Mouse (Mus musculus) R1 (cell line): ENCODE measurements around the gene Prph2.

Experiments
- DNase-seq: peaks from one replicate; pipeline ENCODE4 v3.0.0-alpha.2; 2018; ENCODE audit warnings: low read depth, low spot score

Prph2 gene

GRCm38 (mm10) chr17:46910186-46910585 is at the start of gene Prph2:
Gene Prph2 (plus strand): TSS chr17:46910459.
- DNase-seq = no peak

DNA sequence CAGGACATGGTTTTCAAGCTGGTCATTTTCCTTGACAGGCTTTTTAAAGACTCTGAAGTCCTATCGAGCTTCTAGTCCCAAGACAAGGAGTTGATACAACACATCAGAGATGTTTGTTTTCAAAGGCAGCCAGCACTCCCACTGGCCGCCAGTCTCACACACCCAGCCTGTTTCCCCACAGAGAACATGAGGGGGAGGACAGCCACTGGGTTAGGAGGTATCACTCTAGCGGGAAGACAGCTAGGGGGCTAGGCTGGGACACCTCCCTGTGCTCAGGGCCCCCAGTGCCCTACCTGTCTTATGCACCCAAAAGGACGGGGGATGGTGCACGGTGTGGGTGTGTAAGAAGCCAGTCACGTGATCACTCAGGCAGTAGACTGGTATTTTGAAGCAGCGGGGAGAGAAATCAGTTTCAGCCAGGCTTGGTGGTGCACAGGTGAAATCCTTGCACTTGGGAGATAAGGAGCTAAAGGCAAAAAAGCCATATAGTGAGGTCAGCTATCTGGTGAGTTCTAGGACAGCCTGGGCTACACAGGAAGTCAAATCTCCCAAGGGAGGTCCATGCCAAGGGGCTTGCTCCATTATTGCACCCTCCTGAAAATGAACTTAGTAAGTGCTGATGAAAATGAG is 45.6 kb upstream of the Prph2 start:
- no peak for DNase-seq

DNA sequence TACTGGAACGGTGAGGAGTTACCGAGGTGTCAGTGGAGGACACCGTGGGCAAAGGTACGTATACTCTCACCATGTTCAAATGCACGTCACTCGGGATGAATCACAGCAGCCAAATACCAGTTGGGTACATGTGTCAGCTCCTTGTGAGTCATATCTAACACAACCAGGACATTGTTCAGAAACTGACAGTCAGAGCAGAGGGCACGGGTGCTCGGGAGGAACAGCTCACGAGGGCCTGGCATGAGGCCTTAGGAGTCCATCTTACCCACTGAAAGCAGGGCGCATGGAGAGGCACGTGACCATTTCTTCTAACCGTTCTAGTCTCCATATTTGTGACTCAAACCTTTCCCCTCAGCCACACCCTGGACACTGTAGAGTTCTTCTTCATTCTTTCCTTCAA is 43.4 kb upstream of the Prph2 start:
- no peak for DNase-seq

DNA sequence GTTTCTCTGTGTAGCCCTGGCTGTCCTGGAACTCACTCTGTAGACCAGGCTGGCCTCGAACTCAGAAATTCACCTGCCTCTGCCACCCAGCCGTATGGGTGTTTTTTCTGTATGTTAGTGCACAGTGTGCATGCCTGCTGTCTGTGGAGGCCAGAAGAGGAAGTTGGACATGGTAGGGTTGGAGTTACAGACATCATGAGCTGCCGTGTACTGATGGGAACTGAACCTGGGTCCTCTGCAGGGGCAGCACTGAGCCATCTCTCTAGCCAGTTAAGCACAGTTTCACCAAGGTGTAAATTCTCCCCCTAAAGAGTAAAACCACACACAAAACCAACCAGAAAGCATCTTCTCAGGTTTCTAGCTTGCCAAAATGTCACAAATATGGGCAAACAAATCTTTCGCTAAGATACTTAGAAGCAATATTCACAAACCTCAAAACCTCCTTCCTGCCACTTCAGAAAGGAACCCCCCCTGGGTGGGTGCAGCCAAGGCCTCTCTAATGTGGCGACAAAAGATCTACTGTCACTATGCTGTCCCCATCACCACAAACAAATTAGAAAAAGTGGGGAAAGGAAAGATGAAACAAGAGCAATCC is 40.0 kb upstream of the Prph2 start:
- no peak for DNase-seq

DNA sequence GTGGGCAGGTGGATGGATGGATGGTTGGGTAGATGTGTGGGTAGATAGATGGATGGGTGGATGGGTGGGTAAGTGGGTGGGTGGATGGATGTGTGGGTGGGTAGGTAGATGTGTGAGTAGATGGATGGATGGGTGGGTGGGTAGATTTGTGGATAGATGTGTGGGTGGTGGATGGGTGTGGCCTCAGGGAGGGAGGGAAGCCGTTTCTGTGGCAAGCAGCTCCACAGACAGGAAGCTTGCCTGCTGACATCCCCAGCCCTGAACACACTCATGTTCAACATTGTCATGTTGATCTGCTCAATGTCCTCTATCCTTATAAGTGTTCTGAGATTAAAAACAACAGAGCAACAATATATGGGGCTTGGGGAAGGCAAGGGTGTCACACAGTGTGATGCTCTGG is 39.3 kb upstream of the Prph2 start:
- DNase-seq = no peak

GRCm38 (mm10) chr17:46872806-46873205 is 37.5 kb upstream of the Prph2 start:
- no peak for DNase-seq

DNA sequence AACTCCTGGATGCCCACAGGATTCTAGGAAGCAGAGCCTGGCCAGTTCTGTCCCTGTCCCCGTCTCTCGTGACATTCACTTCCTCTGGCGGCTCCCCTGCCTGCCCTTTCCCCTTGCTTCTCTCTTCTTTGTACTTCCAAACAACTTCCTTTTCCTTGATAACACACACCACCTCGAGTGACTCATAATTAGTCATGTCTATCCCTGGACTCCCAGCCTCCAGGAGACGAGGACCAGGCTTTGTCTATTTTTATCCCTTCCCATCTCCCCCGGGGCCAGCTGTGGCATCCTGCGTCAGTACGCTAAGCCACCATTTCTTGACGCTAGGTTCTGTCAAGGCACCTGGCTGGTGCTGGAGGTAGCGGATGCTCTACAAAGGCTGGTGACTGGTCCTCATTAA is 36.1 kb upstream of the Prph2 start:
- DNase-seq = peak; percentile 54

DNA sequence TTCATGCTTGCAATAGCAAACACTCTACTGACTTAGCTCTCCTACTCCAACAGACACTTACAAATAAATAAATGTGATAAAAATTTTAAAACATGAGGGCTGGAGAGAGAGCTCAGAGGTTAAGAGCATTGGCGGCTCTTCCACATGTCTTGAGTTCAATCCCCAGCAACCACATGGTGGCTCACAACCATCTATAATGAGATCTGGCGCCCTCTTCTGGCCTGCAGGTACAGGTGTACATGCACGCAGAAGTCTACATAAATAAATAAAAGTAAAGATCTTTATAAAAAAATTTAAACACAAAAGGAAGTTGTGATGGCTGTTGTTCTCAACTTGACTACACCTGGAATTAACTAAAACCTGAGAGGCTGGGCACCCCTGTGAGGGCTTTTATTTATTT is 34.6 kb upstream of the Prph2 start:
- DNase-seq = peak; percentile 68

DNA sequence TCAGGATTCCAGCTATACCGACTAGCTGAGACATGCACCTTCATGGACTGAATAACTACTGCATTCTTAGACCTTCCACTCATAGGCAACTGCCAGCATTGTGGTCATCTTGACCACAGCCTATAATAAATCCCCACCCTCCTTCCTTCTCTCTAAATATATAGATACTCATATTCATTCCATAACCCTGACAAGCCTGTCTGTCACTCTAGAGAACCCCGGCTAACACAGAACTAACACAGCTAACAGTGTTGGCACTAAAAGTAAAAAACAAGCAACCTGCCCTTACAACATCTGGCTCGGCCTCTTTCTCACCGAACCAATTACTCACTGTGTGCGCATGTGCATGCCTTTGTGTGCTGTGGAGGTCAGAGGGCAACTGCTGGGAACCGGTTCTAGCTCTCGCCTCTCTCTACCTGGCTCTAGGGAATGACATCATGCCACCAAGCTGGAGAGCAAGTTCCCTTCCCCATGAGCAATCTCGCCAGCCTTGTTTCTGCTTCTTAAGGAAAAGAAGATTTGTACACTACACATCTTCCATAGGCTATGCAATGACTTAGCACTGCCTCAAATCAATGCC is 33.8 kb upstream of the Prph2 start:
- peak; percentile 74 for DNase-seq

GRCm38 (mm10) chr17:46877061-46877460 is 33.2 kb upstream of the Prph2 start:
- DNase-seq = no peak

- DNase-seq = no peak
Measured at GRCm38 (mm10) chr17:46879841-46880311, 30.4 kb upstream of the Prph2 start.

- no peak for DNase-seq
Measured at GRCm38 (mm10) chr17:46880322-46880721, 29.9 kb upstream of the Prph2 start.

DNA sequence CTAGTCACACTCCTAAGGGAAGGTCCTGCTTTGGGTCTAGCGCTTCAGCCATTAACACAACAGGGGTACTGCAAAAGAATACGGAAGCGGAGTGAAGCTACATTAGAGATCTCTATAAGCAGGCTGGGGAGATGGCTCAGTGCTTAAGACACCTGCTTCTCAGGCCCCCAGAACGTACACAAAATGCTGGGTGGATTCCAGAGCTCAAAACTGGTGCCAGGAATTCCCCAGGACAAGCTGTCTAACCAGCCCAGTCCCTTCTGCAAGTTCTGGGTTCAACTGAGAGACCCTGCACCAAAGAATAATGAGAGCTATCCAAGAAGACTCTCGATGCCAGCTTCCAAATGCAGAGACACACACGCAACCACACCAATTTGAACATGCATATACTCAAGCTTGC is 28.5 kb upstream of the Prph2 start:
- DNase-seq = no peak

GRCm38 (mm10) chr17:46883107-46883506 is 27.2 kb upstream of the Prph2 start:
- no peak for DNase-seq

DNA sequence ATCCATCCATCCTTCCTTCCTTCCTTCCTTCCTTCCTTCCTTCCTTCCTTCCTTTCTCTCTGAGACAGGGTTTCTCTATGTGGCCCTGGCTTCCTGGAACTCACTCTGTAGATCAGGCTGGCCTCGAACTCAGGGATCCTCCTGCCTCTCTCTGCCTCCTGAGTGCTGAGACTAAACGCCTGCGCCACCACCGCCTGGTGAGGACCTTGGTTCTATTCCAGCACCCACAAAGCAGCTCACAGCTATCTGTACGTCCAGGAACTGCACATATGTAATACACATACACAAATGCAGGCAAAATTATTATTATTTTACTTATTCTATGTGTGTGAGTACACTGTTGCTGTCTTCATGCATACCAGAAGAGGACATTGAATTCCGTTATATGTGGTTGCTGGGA is 25.5 kb upstream of the Prph2 start:
- DNase-seq = no peak

- no peak for DNase-seq
Measured at GRCm38 (mm10) chr17:46885218-46885909, 24.9 kb upstream of the Prph2 start.

DNA sequence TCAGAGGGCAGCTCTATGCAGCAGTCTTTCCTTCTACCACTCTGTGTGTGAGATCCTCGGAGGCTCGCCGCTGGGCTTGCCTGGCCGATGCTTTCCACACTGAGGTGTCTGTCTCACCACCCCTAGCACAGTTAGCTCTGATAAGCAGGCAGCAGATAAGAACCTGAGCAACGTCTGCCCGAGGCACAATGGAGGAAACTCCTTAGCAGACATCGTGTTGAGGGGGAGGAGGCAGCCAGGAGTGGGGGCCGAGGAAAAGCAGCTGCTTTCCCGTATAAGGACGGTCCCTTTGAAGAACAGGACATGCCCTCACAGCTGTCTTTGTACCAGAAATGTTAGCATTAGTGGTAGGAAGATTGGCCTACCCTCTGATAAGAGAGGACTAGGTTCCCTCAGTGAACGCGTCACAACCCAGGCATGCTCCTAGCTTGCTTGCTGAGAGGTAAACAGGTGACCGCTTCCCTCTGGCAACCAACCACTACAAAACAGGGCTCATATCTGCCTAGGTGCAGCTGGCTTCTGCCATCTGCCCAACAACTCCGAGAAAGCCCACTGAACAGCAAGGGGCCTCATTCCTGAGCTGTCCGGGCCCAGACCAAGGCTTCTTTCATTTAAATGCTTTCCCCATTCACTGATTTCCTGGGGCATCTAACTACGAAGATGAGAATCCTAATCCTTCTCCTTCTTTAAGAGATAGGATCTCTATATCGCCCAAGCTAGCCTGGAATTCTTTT is 24.2 kb upstream of the Prph2 start:
- peak; percentile 58 for DNase-seq

DNA sequence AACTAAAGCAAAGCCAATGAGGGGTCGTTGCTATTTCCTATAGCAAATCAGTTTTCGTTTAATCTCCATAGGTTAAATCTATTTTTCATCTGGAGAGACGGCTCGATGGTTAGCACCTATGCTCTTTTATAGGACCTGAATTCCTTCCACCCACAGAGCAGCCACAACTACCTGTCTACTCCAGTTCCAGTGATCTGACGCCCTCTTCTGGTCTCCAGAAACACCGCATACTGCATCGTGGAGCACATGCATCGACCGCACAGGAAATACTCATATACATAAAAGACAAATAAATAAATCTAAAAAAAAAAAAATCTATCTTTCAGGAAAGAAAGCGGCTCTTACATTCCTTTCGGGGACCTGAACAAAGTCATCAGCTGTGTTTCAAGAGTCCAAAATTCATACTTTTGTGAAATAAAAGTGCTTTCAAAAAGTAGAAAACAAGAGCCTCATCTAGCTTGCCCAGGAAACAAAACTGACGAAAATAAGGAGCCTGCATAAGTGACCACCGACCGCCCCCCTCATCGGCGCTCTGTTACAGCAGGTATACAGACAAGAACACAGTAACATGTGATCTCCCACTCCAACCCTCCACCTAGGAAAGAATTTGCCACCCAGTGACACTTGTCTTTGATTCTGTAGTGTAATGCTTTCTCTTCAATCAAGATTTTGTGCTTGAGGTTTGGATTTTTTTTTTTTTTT is 21.6 kb upstream of the Prph2 start:
- DNase-seq = peak; percentile 86

DNA sequence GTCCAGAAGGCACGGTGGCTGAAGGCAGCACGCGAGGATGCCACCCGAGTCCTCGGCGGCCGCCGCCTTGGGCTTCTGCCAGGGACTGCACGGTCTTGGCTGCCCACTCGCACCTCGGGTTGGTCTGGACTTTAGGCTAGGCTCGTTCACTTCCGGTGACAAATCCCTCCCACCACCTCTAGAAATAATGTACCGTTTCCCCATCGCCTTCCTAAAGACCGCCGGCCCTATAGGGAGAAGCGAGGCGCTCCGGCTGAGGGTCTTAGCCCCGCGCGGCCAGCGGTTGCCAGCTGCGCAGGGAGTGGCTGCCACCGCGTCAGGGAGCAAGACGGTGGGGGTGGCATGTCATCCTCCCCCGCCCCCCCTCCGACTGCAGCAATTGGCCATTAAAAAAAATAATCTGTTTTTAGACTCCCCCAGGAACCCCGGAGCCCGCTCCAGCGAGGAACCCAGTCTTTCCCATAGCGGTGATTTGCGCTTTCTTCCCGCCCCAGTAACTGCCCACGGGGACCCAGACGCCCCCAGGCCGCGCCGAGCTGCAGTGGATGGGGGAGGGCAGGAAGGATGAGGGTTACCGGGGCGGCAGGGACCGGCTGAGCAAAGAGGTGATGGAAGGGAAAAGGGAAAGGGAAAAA is 20.7 kb upstream of the Prph2 start:
- peak; percentile 67 for DNase-seq

DNA sequence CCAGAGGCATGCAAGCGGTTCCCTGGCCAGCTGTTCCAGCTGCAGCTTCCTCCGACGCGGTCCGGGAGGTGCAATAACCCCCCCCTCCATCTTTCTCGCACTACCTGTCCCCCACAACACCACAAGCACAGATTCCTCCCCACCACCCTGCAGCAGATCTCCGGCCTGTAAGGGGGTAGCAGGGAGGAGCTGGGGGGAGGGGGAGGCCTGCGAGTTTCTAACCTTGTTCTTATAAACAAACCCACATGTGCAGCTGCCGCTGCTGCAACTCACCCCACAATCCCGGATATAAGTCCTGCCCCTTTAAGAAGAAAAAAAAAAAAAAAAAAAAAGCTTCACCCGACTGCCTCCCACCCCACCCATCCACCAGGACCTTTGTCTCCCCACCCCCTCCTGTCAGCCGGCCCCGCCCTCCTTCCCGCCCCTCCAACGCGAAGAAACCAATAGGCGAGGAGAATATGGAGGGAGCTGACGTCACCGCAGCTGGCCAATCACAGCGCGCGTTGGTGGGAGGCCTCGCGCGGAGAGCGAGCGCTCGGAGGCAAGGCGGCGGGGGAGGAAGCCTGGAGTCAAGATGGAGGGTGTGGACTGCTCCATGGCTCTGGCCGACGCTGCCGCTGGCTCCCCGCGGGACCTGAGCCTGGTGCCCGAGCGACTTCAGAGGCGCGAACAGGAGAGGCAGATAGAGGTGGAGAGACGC is 20.0 kb upstream of the Prph2 start, which contains the start of gene Tbcc:
TSS of gene Tbcc (plus strand) at position 569 of the 700 bp plus-strand sequence.
- peak; percentile 98 for DNase-seq
